In genomic region chr1:23568106-23568505, GRCm38 (mm10) we compare ENCODE assay signal across 16 mouse cellular contexts.
"Had no signal": no experiment of that assay in that cellular context is flagged by ENCODE, and none has a peak within 500 bp of the region (broad histone marks: within the 10 kb centered on the region; RNA-seq: fewer than 3 reads in every experiment).

No protein-coding gene starts in this region.

- H3K9ac ChIP-seq: neural tube, embryonic 13.5 days; neural tube, embryonic 15.5 days; stomach, embryonic 15.5 days had no signal

- H3K27me3 ChIP-seq: neural tube, embryonic 13.5 days; neural tube, embryonic 15.5 days; stomach, embryonic 15.5 days had no signal

- H3K4me1 ChIP-seq: neural tube, embryonic 13.5 days; neural tube, embryonic 15.5 days; stomach, embryonic 15.5 days had no signal

- DNase-seq: retina, postnatal 1 day; right cerebral cortex, adult 18-20 months; right cerebral cortex, postnatal 14 days; right cerebral cortex, postnatal 25 days; right cerebral cortex, postnatal 4 days; spleen, adult 18-20 months; thymus, adult 18-20 months; thymus, adult 2 months; thymus, postnatal 14 days; thymus, postnatal 25 days; thymus, postnatal 36 days; thymus, postnatal 4 days had no signal

- H3K27ac ChIP-seq: neural tube, embryonic 13.5 days; neural tube, embryonic 15.5 days; stomach, embryonic 15.5 days; stomach, postnatal 0 days had no signal

- H3K9me3 ChIP-seq: neural tube, embryonic 13.5 days; neural tube, embryonic 15.5 days; stomach, embryonic 15.5 days had no signal

- H3K36me3 ChIP-seq: neural tube, embryonic 13.5 days; neural tube, embryonic 15.5 days; stomach, embryonic 15.5 days had no signal

- H3K4me3 ChIP-seq: neural tube, embryonic 13.5 days; neural tube, embryonic 15.5 days; stomach, embryonic 15.5 days had no signal

- H3K4me2 ChIP-seq: neural tube, embryonic 13.5 days; neural tube, embryonic 15.5 days; stomach, embryonic 15.5 days had no signal
